Mouse (Mus musculus): ENCODE data around the gene Wnt10b.
"Not testable (repeated sequence)": the region's sequence is repeated elsewhere in the genome, so short reads cannot be mapped to it uniquely, and the experiment has no call there.

The Wnt10b gene

GRCm38 (mm10) chr15:98777762-98778161 lies at the start of gene Wnt10b:
Gene Wnt10b, minus strand, starts transcription at chr15:98778150.
- DNase-seq (ENCODE audit: extremely low spot score, low read depth, low spot score) = no peak

GRCm38 (mm10) chr15:98827611-98828011 lies 49.7 kb upstream of the Wnt10b start:
- DNase-seq (ENCODE audit: extremely low spot score, low read depth, low spot score) = no peak

GRCm38 (mm10) chr15:98823434-98823833 lies 45.5 kb upstream of the Wnt10b start:
- DNase-seq (ENCODE audit: extremely low spot score, low read depth, low spot score) = no peak

GRCm38 (mm10) chr15:98822147-98822546 lies 44.2 kb upstream of the Wnt10b start:
- no peak for DNase-seq (ENCODE audit: extremely low spot score, low read depth, low spot score)

GRCm38 (mm10) chr15:98821403-98821802 lies 43.5 kb upstream of the Wnt10b start:
- no peak for DNase-seq (ENCODE audit: extremely low spot score, low read depth, low spot score)

- no peak for DNase-seq (ENCODE audit: extremely low spot score, low read depth, low spot score)
Measured at GRCm38 (mm10) chr15:98820937-98821336, 43.0 kb upstream of the Wnt10b start.

- no peak for DNase-seq (ENCODE audit: extremely low spot score, low read depth, low spot score)
Measured at GRCm38 (mm10) chr15:98818171-98818570, 40.2 kb upstream of the Wnt10b start.

GRCm38 (mm10) chr15:98812741-98813424 lies 34.9 kb upstream of the Wnt10b start:
- DNase-seq (ENCODE audit: extremely low spot score, low read depth, low spot score) = no peak

GRCm38 (mm10) chr15:98810212-98810611 lies 32.3 kb upstream of the Wnt10b start:
- DNase-seq (ENCODE audit: extremely low spot score, low read depth, low spot score) = not testable (repeated sequence)

GRCm38 (mm10) chr15:98809390-98809789 lies 31.4 kb upstream of the Wnt10b start, which contains the start of gene Ddn:
Gene Ddn, minus strand, starts transcription at chr15:98809490.
- DNase-seq (ENCODE audit: extremely low spot score, low read depth, low spot score) = no peak

GRCm38 (mm10) chr15:98808651-98809134 lies 30.7 kb upstream of the Wnt10b start:
- no peak for DNase-seq (ENCODE audit: extremely low spot score, low read depth, low spot score)

GRCm38 (mm10) chr15:98807895-98808650 lies 30.1 kb upstream of the Wnt10b start:
- no peak for DNase-seq (ENCODE audit: extremely low spot score, low read depth, low spot score)

GRCm38 (mm10) chr15:98806809-98807770 lies 29.1 kb upstream of the Wnt10b start:
- DNase-seq (ENCODE audit: extremely low spot score, low read depth, low spot score) = no peak

- DNase-seq (ENCODE audit: extremely low spot score, low read depth, low spot score) = no peak
Measured at GRCm38 (mm10) chr15:98806071-98806808, 28.3 kb upstream of the Wnt10b start.

- no peak for DNase-seq (ENCODE audit: extremely low spot score, low read depth, low spot score)
Measured at GRCm38 (mm10) chr15:98805324-98806040, 27.5 kb upstream of the Wnt10b start.

- peak; percentile 53 for DNase-seq (ENCODE audit: extremely low spot score, low read depth, low spot score)
Measured at GRCm38 (mm10) chr15:98804054-98804453, 26.1 kb upstream of the Wnt10b start.

- DNase-seq (ENCODE audit: extremely low spot score, low read depth, low spot score) = no peak
Measured at GRCm38 (mm10) chr15:98802926-98803325, 25.0 kb upstream of the Wnt10b start.

GRCm38 (mm10) chr15:98799396-98799795 lies 21.4 kb upstream of the Wnt10b start:
- peak; percentile 68 for DNase-seq (ENCODE audit: extremely low spot score, low read depth, low spot score)

- DNase-seq (ENCODE audit: extremely low spot score, low read depth, low spot score) = no peak
Measured at GRCm38 (mm10) chr15:98798903-98799302, 21.0 kb upstream of the Wnt10b start.
